Mouse (Mus musculus) heart, embryonic 14.5 days (tissue): ENCODE data around the gene Nat8. TPM values are rescaled to one million over a fixed set of nuclear protein-coding genes. Genes with fewer than 3 reads are reported as not detected.
"Not testable (repeated sequence)": the region's sequence is repeated elsewhere in the genome, so short reads cannot be mapped to it uniquely, and the experiment has no call there.

ENCODE experiments used
- ATAC-seq: fragments of 200-750 bp; cut with Nextera tagmentation; 2 replicates; pipeline ENCODE4 v1.8.0; 2017; ENCODE audit warnings: low read depth, moderate TSS enrichment; ENCODE audit not compliant: insufficient number of reproducible peaks, insufficient read depth, low FRiP score
- H3K27ac ChIP-seq, 2 experiments: fragments of 200-500 bp in 1 of 2; fragments of 300-500 bp in 1 of 2; sonication (generic) in 1 of 2; replicated peaks in 1 of 2; 2 replicates each; pipeline ENCODE4 v1.5.1; 2012 to 2014; ENCODE audit warnings: low read depth in 2 of 2, low read length in 2 of 2, control low read depth in 1 of 2, mild to moderate bottlenecking in 1 of 2, mixed read lengths in 1 of 2; ENCODE audit not compliant: control insufficient read depth in 1 of 2, insufficient read depth in 1 of 2
- H3K27me3 ChIP-seq: fragments of 300-500 bp; sonication (generic); 2 replicates; pipeline ENCODE4 v1.6.1; 2014; ENCODE audit warnings: mild to moderate bottlenecking, low read length, control low read depth; ENCODE audit not compliant: control insufficient read depth, insufficient read depth
- H3K36me3 ChIP-seq: fragments of 300-500 bp; sonication (generic); 2 replicates; pipeline ENCODE4 v1.6.1; 2014; ENCODE audit warnings: mild to moderate bottlenecking, control low read depth, low read length, mixed read lengths; ENCODE audit not compliant: control insufficient read depth, insufficient read depth
- H3K4me1 ChIP-seq, 2 experiments: fragments of 200-500 bp in 1 of 2; fragments of 300-500 bp in 1 of 2; sonication (generic) in 1 of 2; 2 replicates each; pipeline ENCODE4 v1.6.1; 2012 to 2014; ENCODE audit warnings: low read length in 2 of 2, control low read depth in 1 of 2, mixed read lengths in 1 of 2; ENCODE audit not compliant: control insufficient read depth in 2 of 2, insufficient read depth in 2 of 2
- H3K4me2 ChIP-seq: fragments of 300-500 bp; sonication (generic); 2 replicates; pipeline ENCODE4 v1.6.1; 2014; ENCODE audit warnings: mild to moderate bottlenecking, low read length
- H3K4me3 ChIP-seq, 2 experiments: fragments of 200-500 bp in 1 of 2; fragments of 300-500 bp in 1 of 2; sonication (generic) in 1 of 2; 2 replicates each; pipeline ENCODE4 v1.5.1; 2012 to 2014; ENCODE audit warnings: low read length in 2 of 2, mild to moderate bottlenecking in 2 of 2, control low read depth in 1 of 2, low read depth in 1 of 2, moderate library complexity in 1 of 2; ENCODE audit not compliant: control insufficient read depth in 1 of 2, insufficient read depth in 1 of 2
- H3K9ac ChIP-seq: fragments of 300-500 bp; sonication (generic); 2 replicates; pipeline ENCODE4 v1.6.1; 2014; ENCODE audit warnings: mild to moderate bottlenecking, low read length
- H3K9me3 ChIP-seq: fragments of 300-500 bp; sonication (generic); 2 replicates; pipeline ENCODE4 v1.6.1; 2016; ENCODE audit warnings: low read length, control low read depth; ENCODE audit not compliant: control insufficient read depth
- WGBS: fragments of 180-500 bp; shearing (Covaris S2); extraction: QIAGEN DNeasy Blood & Tissue Kit; methylation state at CpG from one replicate; pipeline ENCODE4 v1.1.7; 2014; 5-methylcytosine and 5-hydroxymethylcytosine counted together
- polyA plus RNA-seq: library from polyadenylated mRNA; unstranded; fragments of >200 nt; fragmentation: Nextera tagmentation; extraction: Ambion mirVana; gene quantifications from 2 replicates; pipeline ENCODE4 v1.2.1, GENCODE M21; 2014

Gene Nat8
- polyA plus RNA-seq, 1 experiment from 2014 or later, result not detected

DNA sequence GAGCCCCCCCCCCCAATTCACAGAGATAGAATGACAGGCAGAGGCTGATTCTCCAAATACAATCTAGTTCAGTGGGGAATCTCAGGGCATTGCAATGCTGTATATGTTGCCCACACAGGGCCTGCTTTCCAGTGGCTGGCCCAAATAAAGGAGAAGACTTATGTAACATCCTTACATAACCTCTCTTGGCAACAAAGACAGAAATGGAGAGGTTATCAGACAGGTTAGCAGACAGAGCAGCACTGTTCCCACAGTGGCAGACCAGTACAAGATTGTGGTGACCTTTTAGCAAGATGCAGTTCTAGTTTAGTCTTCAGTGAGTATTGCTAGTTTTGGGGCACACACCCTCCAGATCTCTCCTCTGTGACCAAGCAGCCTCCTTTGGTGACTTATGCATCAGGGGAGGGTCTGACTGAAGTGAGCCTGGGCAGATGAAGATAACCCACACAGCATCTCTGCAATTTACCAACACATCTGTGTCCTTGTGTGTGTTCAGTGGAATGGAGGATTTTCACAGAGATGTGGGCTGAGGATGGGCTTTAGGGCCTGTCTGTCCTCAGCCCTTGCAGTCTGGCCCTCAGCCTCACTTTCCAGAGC is 2.7 kb upstream of the Nat8 start:
- ATAC-seq, H3K9ac ChIP-seq, H3K9me3 ChIP-seq, H3K27me3 ChIP-seq, H3K4me2 ChIP-seq, H3K4me3 ChIP-seq, H3K27ac ChIP-seq, H3K36me3 ChIP-seq, H3K4me1 ChIP-seq: not testable (repeated sequence)

DNA sequence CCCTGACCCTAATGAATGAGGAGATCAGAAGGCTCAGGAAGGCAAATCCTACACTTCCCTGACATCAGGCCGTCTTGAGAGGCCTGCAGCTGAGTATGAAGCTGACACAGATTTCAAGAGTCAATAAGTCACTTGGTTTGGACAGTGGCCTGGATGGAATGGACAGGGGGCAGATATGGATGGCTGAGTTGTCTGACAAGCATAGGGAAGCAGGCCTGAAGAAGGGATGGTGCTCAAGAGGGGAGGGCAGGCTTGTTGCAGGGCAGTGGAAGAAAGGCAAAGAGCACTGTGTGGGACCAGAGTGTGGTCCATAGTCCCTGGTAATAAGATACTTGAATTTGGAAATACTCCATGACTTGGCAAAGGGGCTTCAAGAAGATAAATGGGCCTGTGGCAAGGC is 2.4 kb downstream of the Nat8 start:
- no peak for ATAC-seq
- Histone ChIP-seq H3K4me1 (no peaks in the 10 kb centered on the region), H3K9ac (no peak overlapping the region), H3K4me3 (no peak overlapping the region), H3K36me3 (no peaks in the 10 kb centered on the region), H3K27me3 (no peaks in the 10 kb centered on the region), H3K4me2 (no peak overlapping the region), H3K27ac (no peak overlapping the region), H3K9me3 (no peaks in the 10 kb centered on the region)
- WGBS, result 65% methylated on average over 1 of the region's 1 CpGs

DNA sequence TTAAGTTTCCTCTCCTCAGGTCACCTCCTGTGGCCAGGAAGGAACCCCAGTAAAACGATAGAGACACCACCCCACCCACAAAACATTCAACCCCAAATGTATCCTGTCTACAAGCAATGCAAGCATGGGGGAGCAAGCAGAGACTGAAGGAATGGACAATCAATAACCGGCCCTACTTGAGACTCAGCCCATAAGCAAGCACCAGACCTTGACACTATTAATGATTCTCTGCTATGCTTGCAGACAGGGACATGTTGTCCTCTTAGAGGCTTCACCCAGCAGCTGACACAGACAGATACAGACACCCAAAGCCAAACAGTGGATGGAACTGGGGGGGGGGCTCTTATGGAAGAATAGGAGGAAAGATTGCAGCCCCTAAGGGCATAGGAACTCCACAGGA is 6.0 kb downstream of the Nat8 start:
- no peaks in the 10 kb centered on the region for H3K36me3 ChIP-seq
- no peaks in the 10 kb centered on the region for H3K9me3 ChIP-seq
- no peak overlapping the region for H3K4me3 ChIP-seq
- no peak overlapping the region for H3K27ac ChIP-seq
- 81% methylated on average over 2 of the region's 2 CpGs for WGBS
- no peak overlapping the region for H3K9ac ChIP-seq
- H3K4me2 ChIP-seq, result no peak overlapping the region
- ATAC-seq, result no peak
- H3K27me3 ChIP-seq, result no peaks in the 10 kb centered on the region
- H3K4me1 ChIP-seq, result no peaks in the 10 kb centered on the region

DNA sequence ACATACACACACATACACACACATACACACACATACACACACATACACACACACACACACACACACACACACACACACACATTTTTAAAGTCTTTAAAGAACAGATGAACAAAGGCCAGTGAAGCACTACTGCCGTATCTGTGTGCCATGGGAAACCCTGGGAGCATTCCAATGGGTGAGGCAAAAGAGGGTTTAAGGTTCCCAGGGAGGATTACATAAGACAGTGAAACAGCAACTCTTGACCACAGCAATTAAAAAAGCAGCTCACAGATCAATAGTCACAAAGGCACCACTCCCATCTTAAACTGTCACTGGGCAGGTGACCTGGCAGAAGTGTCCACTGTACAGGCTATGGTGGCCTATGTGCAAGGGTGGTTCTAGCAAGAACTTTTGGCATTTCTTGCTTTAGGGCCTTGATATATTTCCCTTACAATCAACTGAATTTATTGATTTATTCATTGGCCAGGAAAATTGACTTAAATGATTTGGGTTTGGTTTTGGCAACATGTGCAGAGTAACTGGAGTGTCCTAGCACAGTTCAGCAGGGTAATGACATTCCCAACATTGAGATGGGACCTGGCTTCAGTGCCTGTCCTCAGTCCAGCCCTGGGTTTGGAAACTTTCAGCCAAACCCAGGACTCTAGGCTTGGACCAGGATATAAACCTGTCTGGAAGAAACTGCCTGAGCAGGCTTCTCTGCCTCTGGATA is 8.3 kb downstream of the Nat8 start:
- Histone ChIP-seq H3K4me1 (no peaks in the 10 kb centered on the region), H3K27me3 (no peaks in the 10 kb centered on the region), H3K27ac (no peak overlapping the region), H3K9ac (no peak overlapping the region), H3K36me3 (no peaks in the 10 kb centered on the region), H3K4me2 (no peak overlapping the region), H3K9me3 (no peaks in the 10 kb centered on the region), H3K4me3 (no peak overlapping the region)
- no peak for ATAC-seq
- WGBS, result 88% methylated on average over 1 of the region's 1 CpGs

DNA sequence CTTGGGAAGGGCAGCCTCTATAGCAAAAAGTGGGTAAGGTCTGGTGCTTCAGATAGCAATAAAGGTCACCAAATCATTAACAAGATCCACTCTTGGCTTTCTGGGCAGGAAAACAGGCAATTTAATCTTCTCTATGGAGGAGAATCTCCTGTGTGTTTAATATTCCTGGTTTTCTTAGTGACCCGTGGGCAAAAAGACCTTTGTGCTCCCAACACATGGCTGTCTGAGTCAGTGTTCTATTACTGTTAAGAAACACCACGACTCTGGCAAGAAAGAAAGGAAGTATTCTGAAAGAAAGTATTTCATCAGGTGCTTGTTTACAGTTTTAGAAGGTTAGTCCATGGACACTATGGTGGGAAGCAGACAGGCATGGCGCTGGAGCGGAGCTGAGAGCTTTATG is 9.6 kb downstream of the Nat8 start:
- ATAC-seq, result no peak
- Histone ChIP-seq H3K27me3 (no peaks in the 10 kb centered on the region), H3K9me3 (no peaks in the 10 kb centered on the region), H3K9ac (no peak overlapping the region), H3K4me1 (no peaks in the 10 kb centered on the region), H3K4me3 (no peak overlapping the region), H3K4me2 (no peak overlapping the region), H3K27ac (no peak overlapping the region), H3K36me3 (no peaks in the 10 kb centered on the region)
- 79% methylated on average over 4 of the region's 4 CpGs for WGBS

DNA sequence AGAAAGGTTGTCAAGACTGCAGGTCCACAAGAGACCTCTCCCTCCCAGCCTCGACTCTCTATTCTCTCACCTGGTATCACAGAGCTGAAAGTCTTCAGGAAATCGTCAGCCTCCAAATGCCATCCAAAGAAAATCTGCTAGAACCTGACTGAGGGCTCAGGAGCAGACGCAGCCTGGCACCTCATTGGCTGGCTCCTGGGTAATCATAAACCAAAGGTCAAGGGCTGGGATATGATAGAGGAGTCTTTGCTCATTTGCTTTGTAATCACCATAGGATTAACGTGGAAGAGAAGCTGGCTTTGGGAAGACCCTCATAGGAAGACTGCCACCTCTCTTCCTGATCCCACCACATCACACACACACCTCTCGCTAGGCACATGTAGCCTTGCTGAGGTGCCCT is 11.0 kb downstream of the Nat8 start, which contains the start of the genes Nat8f6 and Nat8f5:
Gene Nat8f6, minus strand, starts transcription at position 118 of the 400 bp plus-strand sequence.
Gene Nat8f5, minus strand, starts transcription at position 136 of the 400 bp plus-strand sequence.
- no peaks in the 10 kb centered on the region for H3K27me3 ChIP-seq
- no peaks in the 10 kb centered on the region for H3K9me3 ChIP-seq
- H3K4me3 ChIP-seq, result no peak within 1 kb of the TSS
- H3K36me3 ChIP-seq, result no peaks in the 10 kb centered on the region
- 75% methylated on average over 5 of the region's 5 CpGs for WGBS
- H3K27ac ChIP-seq, result no peak within 1 kb of the TSS
- H3K4me2 ChIP-seq, result no peak within 1 kb of the TSS
- H3K9ac ChIP-seq, result no peak within 1 kb of the TSS
- no peak for ATAC-seq
- H3K4me1 ChIP-seq, result no peaks in the 10 kb centered on the region

DNA sequence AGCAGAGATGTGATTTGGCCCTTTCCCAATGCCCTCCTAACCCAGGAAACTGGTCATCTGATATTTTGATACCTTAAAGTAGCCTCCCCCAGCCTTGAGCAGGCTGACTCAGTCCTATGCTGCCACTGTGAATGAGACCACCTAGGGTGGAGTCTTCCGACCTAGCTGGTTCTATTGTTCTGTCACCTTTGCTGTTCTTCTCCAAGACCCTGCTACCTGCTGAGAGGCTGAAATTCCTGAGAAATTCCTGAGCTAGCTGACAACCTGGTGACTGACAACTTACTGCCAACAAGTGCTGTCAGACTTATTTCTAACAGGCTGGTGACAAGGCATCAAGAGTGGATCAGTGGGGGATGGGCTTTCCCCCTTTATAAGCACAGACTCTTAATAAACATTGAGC is 13.5 kb downstream of the Nat8 start:
- Histone ChIP-seq H3K4me3 (no peak overlapping the region), H3K9me3 (no peaks in the 10 kb centered on the region), H3K9ac (no peak overlapping the region), H3K4me1 (no peaks in the 10 kb centered on the region), H3K27ac (no peak overlapping the region), H3K36me3 (no peaks in the 10 kb centered on the region), H3K27me3 (no peaks in the 10 kb centered on the region), H3K4me2 (no peak overlapping the region)
- no peak for ATAC-seq
- 26% methylated on average over 1 of the region's 1 CpGs for WGBS

DNA sequence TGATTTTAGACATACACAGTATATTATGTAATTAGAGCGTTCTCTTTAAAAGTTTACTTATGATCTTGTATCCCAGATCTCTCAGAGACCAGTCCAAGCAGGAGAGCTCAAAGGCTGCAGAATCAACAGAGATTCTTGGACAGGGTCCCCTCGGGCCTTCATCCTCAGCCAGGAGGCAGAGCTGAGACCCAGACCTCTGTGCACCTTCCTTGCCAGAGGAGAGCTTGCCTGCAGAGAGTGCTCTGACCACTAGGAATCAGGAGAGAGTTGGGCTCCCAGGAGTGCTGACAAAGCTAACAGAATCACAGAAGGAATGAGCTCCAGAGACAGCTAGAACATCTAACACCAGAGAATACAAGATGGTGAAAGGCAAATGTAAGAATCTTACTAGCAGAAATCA is 18.5 kb downstream of the Nat8 start:
- no peak overlapping the region for H3K4me3 ChIP-seq
- H3K27ac ChIP-seq, result no peak overlapping the region
- H3K9ac ChIP-seq, result no peak overlapping the region
- H3K27me3 ChIP-seq, result no peaks in the 10 kb centered on the region
- no peak for ATAC-seq
- no peaks in the 10 kb centered on the region for H3K9me3 ChIP-seq
- 72% methylated on average over 2 of the region's 2 CpGs for WGBS
- no peaks in the 10 kb centered on the region for H3K4me1 ChIP-seq
- no peak overlapping the region for H3K4me2 ChIP-seq
- no peaks in the 10 kb centered on the region for H3K36me3 ChIP-seq
